Mouse (Mus musculus) ovary, adult 18-20 months (tissue): ENCODE measurements at regions not wholly inside any gene's neighbourhood (a gene's known extent, or its start where the extent isn't known, plus 50 kb on each side); places are given as distances from the start of the nearest gene placed in this dataset.

ENCODE experiments used
- DNase-seq: peaks from one replicate; pipeline ENCODE4 v3.0.0; 2022; ENCODE audit warnings: low spot score, mixed read lengths

DNA sequence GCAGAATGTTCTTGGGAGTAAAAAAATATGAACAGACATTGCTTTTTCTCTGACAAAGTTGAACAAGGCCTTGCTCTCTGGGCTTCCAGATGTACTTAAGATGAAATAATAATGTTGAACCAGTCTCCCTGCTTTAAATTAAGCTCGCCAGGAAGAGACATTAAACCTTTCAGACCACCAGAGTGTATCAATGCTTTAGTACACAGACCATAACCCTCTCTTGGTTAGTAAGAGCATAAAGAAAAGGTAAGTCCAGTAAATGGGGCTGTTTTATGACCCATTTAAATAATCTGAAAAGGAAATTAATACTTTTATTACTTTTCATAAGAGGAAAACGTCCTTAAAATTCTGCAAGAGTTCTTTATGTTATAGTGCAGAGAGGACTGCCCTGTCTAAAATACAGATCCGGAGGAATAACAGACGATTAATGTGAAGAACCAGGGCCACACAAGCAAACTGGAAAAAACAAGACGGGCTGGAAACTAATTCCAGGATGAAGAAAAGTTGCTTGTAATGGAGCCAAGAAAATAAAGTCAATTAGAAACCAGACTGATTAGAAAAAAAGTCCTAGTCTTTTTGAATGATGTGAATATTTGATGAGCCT lies 74.4 kb downstream of the Mettl11b start:
- no peak for DNase-seq

- no peak for DNase-seq
These were observed 82.9 kb downstream of the Mettl11b start for GRCm38 (mm10) chr1:163642091-163642490.

- DNase-seq: no peak
These were observed 84.4 kb downstream of the Mettl11b start for GRCm38 (mm10) chr1:163640527-163641228.

DNA sequence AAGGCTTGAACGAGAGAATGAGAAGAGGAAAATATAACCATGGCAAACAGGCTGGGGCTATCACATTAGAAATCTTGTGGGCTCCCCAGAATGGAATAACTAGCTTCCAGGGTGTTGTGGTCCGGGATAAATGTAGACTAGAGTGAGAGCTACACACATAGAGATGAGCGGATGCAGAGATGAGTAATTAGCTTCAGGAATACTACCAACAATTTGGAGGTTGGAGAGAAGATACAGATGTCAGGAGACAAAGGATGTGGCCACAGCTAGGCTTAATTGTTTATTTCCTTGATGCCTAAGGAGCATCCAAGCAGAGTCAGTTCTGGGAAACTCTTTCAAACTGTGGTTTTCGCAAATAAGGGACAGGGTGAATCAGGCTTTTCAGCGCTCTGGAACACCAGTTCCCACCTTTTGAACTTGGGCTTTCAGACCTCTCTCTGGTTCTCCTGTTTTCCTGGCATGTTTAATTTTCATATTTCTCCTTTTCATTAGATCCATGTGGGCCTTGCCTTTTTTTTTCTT lies 94.7 kb downstream of the Mettl11b start:
- no peak for DNase-seq

GRCm38 (mm10) chr1:163624887-163625286 lies 100.1 kb downstream of the Mettl11b start:
- no peak for DNase-seq

DNA sequence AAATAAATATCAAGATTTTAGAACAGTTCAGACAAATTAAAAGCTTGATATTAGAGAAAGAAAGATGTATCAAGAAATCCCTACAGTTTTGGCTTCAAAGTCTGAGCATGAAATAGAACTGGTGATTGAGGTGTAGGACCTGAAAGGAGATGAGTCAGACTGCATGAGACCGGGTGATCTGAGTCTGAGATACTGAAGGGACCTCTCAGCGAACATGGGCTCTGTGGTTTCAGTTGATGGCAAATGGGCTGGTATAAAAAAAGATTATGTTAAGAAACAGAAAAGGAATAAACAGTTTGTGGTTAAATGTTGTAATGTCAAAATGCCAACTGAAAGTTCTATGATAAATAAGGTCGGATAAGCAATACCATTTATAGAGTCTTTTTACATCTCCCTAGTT lies 103.7 kb downstream of the Mettl11b start:
- no peak for DNase-seq

DNA sequence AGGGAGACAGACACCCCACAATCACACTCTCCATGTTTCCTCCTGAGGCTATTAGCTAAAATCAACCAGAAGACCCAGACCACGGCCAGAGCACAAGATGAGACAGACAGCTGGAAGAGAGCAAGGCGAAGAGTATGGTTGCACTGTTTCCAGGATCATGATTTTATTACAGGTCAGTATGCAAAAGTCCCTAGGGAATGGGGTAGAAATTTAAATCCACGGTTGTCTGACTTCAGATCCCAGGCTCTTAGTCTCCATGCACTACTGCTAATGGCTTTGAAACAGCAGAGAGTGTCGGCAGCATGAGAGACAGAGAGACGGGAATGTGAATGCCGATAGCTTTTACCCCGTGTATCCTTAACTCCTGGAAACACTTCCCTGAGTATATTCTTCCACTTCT lies 105.2 kb downstream of the Mettl11b start:
- no peak for DNase-seq

GRCm38 (mm10) chr1:163618132-163618531 lies 106.9 kb downstream of the Mettl11b start:
- DNase-seq: no peak

DNA sequence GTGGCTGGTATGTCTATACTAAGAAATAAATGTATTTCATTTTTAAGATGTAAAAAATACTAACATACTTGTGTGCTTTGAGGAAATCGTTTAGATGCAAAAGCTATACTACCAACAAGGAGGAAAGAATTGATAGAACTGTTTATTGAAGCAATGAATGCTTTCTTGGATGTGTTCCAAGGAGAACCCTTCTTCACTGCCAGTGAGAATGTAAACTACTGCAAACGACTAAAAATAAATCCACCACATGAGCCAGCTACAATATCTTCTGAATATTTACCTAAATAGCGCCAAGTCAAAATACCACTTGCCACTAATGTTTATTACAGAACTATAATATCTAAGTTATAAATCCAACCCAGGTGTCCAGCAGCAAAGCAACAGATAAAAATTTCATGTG lies 108.4 kb downstream of the Mettl11b start:
- DNase-seq: no peak

DNA sequence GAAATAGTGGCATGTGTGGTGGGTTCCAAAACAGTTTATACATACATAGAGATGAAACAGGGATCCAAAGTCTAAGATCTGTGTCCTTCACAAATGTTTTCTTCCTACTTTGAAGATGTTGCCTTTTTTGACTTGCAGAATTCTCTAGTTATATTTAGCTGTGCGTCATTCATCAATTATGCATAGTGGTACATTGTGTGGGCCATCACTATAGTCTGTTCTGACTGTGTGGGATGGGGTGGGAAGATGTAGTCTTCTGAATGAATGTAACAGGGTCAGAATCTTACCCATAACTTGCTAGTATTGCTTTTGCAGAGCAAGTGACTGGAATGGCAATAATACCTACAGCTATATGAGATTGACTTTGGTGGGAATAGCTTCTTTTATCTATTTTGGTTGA lies 116.6 kb downstream of the Mettl11b start:
- no peak for DNase-seq

DNA sequence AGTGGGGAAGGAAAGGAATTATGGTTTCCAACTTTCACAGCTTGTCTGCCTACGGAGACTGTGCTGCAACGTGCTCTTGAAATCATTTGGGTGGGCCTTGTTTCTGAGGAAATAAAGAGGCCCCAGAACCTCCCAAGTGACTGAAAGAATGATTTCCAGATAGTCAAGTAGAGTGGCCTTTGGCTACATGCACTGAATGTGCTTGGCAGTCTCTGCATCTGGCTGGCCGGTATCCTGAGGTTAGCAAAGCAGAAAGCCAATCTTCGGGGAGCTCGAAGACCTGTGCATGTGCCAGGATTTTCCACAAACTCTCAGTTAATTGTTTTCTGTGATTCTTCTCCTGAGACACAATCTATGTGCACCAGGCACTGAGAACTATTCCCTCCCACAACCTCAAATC lies 117.3 kb downstream of the Mettl11b start:
- DNase-seq: no peak

DNA sequence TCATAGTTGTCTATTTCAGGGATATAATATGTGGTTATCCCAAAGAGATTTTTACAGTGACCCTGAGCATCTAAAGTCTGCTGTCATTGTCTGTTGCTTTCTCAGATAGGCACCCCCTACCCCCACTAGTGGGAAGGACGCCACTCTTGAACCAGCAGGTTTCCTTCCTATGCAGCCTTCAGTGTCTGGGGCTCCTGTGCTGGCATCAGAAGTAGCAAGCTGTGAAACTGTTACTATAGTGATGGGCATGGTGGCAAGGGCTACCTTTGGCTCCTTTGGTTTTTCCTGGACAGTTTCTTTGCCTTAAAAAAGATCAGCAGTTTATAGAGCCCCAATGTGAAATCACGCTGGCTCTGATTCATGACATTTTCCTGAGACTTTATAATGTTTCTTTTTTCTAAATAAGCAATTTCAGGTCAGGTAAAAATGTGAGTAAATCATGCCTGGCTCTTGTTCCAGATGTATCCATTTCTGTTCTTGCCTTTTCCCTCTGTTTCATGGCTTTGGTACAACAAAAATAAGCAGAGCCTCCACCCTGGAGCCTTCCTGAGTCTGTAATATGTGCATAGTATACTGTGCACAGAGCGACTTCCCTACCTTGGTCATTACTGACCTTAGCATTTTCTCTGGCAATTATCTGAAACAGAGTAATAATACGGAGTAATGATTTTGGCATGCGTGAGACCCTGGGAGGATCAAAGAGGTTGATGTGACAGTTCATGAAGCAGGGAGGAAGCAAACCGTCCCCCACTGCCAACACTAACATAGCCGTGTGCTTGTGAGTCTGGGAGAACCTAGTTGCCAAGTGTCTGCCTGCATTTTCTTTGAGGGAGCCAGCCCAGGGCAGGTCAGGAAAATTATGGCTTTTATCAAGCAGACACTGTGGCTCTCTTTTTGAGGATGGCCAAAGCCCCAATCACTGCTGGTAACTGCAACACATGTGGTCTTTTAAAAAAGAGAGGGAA lies 124.8 kb downstream of the Mettl11b start:
- DNase-seq: no peak

- DNase-seq: no peak
These were observed 148.6 kb downstream of the Mettl11b start for GRCm38 (mm10) chr1:163576411-163576810.

DNA sequence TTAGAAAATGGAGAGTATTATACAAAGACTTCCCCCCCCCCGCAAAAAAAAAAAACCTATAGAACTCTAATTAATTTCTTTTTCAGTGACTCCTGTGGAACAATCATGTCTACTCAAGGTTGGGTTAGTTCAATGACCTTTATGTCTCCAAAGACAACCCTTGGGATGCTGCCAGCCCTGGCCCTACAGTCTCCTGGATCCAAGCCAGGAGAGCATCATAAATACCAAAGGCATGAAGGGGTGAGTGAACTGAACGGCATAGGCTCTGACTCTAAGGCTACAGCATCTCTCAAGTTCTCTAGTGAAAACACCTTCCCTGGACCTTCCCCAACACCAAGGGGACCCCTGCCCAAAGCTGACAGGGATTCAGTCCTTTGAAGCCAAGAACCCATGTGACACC lies 149.4 kb downstream of the Mettl11b start:
- no peak for DNase-seq

DNA sequence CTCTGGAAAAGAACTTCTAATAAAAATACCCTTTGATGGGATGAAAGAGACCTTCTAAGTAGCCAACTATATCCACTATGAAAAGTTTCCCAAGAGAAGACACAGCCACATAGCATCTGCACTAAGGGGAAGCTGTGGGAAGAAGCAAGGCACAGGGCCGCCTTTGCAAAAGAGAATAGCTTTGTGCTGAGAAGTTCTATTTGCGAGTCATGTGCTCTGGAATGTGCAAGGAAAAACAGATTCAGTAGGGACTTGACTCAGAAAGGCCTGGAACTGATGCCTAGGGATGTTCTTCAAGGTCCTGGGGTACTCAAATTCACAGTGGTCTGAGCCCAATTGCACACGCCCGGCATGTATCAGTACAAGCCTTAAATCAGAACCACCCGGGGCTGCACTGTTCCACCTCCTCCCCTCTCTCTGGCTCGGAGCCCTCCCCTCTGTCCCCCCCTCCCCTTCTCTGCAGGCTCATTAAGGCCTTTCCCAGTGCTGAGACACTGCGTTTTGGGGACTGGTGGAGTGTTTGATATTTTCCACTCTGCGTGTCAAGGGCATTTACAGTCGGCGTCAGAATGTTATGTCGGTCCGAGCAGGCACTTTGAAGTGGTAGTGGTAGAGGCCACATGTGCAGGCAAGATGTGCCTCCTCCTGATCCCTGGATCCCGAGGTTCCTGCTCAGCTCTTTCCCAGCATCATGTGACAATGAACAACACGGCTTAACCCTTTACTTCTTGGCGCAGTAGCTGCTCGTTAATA lies 150.4 kb downstream of the Mettl11b start:
- DNase-seq: peak; percentile 13

DNA sequence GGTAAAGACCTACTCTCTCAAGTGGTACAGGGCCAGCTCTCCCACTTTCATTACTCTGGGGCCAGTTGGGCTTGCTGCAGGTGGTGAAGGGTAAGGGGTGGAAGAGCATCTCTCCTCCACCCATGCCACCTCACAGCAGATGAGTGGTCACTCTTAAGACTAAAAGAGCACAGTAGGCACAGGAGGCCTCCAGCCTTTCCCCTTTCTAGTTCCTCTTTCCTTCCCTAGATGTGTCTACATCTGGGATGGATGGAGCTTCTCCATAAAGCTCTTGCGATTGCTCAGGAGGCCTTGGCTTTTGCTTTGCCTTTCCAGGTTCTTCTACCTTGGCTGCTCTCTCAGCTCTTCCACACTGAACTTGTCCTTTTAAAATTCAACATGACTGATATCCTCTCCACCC lies 151.5 kb downstream of the Mettl11b start:
- no peak for DNase-seq

- no peak for DNase-seq
These were observed 160.3 kb upstream of the Gorab start for GRCm38 (mm10) chr1:163563791-163564190.

DNA sequence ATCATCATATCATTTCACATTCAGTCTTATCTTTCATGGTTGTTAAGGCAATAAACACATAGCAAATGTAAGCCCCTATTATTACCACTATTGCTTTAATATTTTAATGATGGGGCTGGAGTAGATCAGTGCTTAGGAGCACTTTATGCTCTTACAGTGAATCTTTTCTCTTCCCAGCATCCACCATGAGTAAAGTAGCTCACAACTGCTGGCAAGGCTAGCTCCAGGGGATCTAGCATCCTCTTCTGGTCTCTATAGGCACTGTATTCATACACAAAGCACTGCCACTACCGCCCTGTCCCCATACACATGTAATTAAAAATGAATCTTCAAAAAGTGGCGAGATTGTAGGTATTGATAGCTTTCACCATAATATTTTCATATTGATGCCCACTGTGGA lies 159.6 kb upstream of the Gorab start:
- DNase-seq: no peak

DNA sequence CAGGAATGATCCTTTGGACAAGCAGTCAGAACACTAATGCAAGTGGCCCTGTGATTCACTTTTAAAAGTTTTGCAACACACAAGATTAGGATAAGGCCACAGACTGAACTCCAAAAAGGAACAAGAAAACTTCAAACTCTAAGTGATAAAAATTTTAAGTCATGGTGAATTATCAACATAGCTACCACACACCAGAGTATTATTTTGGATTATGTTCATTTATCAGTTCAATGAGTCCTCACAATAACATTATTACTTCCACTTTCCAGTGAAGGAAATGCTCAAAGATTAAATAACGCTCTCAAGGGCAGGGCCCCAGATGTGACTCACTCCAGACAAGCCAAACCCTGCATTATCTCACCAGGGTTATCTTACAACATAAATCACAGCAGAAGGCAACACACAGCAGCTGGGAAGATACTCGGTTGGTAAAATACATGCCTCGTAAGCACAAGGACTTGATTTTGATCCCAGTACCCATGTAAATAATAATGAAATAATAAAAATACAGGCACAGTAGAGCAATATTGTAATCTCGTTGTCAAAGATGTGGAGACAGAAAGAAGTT lies 158.8 kb upstream of the Gorab start:
- DNase-seq: peak; percentile 73

- no peak for DNase-seq
These were observed 157.5 kb upstream of the Gorab start for GRCm38 (mm10) chr1:163561016-163561415.

GRCm38 (mm10) chr1:163560276-163560943 lies 156.9 kb upstream of the Gorab start:
- no peak for DNase-seq
